Mouse (Mus musculus) C2C12 (cell line): ENCODE results near the gene Lpin2.

Source experiments
- CTCF ChIP-seq: IDR thresholded peaks from one replicate; pipeline ENCODE4 v1.5.1; 2011; ENCODE audit not compliant: control insufficient read depth, insufficient read depth, insufficient read length
- FOSL1 ChIP-seq: IDR thresholded peaks from one replicate; pipeline ENCODE4 v1.8.0; 2011; ENCODE audit warnings: mild to moderate bottlenecking, low read length; ENCODE audit not compliant: poor library complexity, insufficient read depth, severe bottlenecking
- MAX ChIP-seq: IDR thresholded peaks from one replicate; pipeline ENCODE4 v1.6.1; 2011; ENCODE audit warnings: mild to moderate bottlenecking, control low read depth
- MYOD1 ChIP-seq: IDR thresholded peaks from one replicate; pipeline ENCODE4 v1.6.1; 2011; ENCODE audit warnings: low read depth; ENCODE audit not compliant: control insufficient read depth, insufficient read length
- MYOG ChIP-seq: IDR thresholded peaks from one replicate; pipeline ENCODE4 v1.6.1; 2011; ENCODE audit not compliant: control insufficient read depth, insufficient read length; ENCODE audit errors: extremely low read depth
- USF1 ChIP-seq: IDR thresholded peaks from one replicate; pipeline ENCODE4 v1.6.1; 2011; ENCODE audit warnings: low read depth, mild to moderate bottlenecking, control low read depth, moderate library complexity

DNA sequence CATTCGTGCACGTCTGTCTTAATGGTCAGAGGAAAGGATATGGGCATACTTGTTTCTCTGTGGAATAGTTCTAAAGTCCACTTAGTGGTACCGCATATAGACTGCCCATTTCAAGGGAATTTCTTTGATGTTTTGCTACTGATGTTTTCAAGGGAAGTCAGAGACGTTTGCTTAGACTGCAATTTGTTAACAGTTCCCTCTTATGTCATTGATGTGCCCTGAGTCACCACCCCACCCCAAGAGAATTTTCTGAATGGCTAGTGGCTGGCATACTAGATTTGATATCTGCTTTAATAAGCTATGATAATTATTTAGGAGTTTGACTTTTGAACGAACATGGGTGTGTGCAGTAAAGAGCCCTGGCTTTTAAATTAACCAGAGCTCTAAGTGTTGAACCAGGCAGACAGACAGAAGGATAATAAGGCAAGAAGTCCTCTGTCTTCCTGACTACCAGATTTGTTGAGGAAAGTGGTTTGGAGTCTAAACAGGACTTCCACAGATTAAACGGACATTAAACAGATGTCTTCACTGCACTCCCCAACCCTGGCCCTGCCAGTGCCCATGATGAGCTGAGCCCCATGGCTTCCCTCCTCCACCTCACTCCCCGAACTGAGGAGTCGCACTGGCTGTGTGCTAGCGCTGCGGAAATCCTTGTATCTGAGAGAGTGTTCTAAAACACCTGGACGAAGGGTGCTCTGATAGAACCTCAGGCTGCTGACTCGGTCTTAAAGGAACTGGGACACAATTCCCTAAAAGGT, 24.0 kb downstream of the Lpin2 start:
- no peak for TF ChIP-seq CTCF
- no peak for TF ChIP-seq FOSL1
- no peak for TF ChIP-seq MYOG
- TF ChIP-seq MYOD1: no peak
- TF ChIP-seq MAX: no peak
- no peak for TF ChIP-seq USF1
